Mouse (Mus musculus) megakaryocyte, embryonic 14.5 days (primary cell): ENCODE data around the gene Dck. TPM values are rescaled to one million over a fixed set of nuclear protein-coding genes. Genes with fewer than 3 reads are reported as not detected.

Experiments used
- H3K27me3 ChIP-seq: replicated peaks from 2 replicates; pipeline ENCODE3; 2012; ENCODE audit warnings: inconsistent platforms
- H3K36me3 ChIP-seq: replicated peaks from 2 replicates; pipeline ENCODE3; 2012; ENCODE audit warnings: low read length, inconsistent platforms, mixed read lengths
- H3K4me1 ChIP-seq: 2 replicates; pipeline ENCODE4 v1.6.1; 2012; ENCODE audit warnings: inconsistent platforms
- H3K4me3 ChIP-seq: replicated peaks from 2 replicates; pipeline ENCODE3; 2012; ENCODE audit warnings: moderate library complexity, mild to moderate bottlenecking, inconsistent platforms
- H3K9me3 ChIP-seq: 2 replicates; pipeline ENCODE4 v1.6.1; 2012; ENCODE audit warnings: inconsistent platforms
- FLI1 ChIP-seq: IDR thresholded peaks from 2 replicates; pipeline ENCODE4 v1.6.1; 2012; ENCODE audit warnings: low read length, inconsistent platforms, mixed read lengths
- GATA1 ChIP-seq: IDR thresholded peaks from 3 replicates; pipeline ENCODE4 v1.6.1; 2012; ENCODE audit warnings: mixed read lengths, low read length, inconsistent platforms, borderline replicate concordance
- polyA plus RNA-seq: library from polyadenylated mRNA; stranded (reverse); fragments of >175 nt; gene quantifications from 2 replicates; pipeline ENCODE4 v1.2.3, GENCODE M21; 2012; ENCODE audit warnings: low replicate concordance; ENCODE audit not compliant: insufficient read depth

Gene Dck
- polyA plus RNA-seq, 1 experiment, result 1.5 TPM

DNA sequence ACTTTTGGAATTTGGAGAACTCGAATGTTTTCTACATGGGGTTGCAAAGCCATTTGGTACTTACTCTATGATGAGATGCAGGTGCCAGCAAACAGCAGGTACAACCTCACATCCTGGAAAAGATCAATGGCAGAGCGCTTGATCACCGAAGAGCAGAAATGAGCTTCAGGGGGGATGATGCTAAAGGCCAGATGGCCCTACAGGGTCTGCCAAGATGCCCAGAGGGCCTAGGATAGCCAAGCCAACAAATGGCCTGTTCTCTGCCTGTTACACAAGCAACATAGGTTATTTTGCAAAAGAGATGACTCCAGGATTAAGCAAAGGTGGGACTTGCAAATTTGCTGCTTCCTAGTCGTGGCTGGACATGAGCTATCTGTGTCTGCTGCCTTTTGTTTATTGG is 49.8 kb downstream of the Dck start:
- Histone ChIP-seq H3K27me3 (no peaks in the 10 kb centered on the region), H3K36me3 (no peaks in the 10 kb centered on the region)
- no peak for TF ChIP-seq GATA1
- no peak for TF ChIP-seq FLI1

GRCm38 (mm10) chr5:88821542-88821941 is 56.7 kb downstream of the Dck start:
- TF ChIP-seq FLI1 (no peak), GATA1 (no peak)
- H3K4me1 ChIP-seq, result no peaks in the 10 kb centered on the region
- H3K27me3 ChIP-seq, result no peaks in the 10 kb centered on the region
- no peaks in the 10 kb centered on the region for H3K36me3 ChIP-seq
- no peak overlapping the region for H3K4me3 ChIP-seq
- H3K9me3 ChIP-seq, result no peaks in the 10 kb centered on the region

More for the DNA sequence above, 49.8 kb downstream of the Dck start:
- no peak overlapping the region for H3K4me3 ChIP-seq
- H3K9me3 ChIP-seq, result no peaks in the 10 kb centered on the region
- H3K4me1 ChIP-seq, result no peaks in the 10 kb centered on the region

DNA sequence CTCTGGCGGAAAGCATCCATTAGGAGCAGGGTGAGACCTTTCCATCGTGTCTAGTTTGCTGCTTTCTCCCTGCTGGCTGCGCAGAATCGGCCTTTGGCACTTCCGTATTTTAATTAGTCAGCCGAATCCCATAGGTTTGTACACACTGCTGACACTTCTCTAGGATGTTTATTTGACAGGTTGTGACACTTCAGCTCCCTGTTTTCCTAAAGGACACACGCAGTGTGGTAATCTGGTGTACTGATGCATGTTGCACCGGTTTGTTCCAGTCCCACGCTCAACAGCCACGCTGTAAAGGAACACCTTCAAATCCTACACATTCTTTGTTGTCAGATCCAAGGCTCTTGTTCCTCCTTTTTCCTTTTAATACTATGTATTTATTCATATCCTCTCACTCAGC is 60.0 kb downstream of the Dck start:
- Histone ChIP-seq H3K4me3 (no peak overlapping the region), H3K36me3 (no peaks in the 10 kb centered on the region), H3K9me3 (no peaks in the 10 kb centered on the region), H3K4me1 (no peaks in the 10 kb centered on the region), H3K27me3 (no peaks in the 10 kb centered on the region)
- TF ChIP-seq FLI1, result no peak
- TF ChIP-seq GATA1, result no peak

DNA sequence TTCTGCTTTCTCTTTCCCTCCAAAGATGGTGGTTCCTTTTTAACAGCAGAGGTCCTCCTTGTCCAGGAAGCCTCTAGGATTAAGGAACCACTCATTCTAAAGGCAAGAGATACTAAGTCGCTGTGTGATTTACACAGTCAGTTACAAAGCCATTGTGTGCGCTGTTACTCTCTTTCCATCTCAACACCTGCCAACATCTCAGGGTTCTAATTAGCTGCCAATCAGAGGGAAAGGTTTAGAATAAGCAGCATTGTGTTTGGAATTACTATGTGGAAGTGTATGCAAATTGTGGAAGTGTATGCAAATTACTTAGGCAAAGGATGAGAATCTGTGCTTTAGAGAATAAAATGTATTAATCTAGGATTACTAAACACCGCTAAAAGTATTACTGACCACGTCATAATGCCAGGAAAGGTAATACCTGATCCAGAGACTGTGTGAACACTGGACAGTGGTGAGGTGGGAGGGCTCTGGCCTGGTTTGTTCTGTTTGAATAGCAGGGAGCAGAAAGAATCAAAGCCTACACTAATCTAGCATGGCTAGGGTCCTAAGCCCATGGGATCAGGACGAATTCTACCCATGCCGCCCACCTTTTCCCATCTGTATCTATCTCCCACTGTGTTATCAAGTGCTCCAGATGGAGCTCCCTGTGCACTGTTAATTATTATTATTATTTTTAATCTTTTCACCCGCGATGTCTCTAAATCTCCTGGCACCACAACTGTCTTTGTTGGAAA is 65.2 kb downstream of the Dck start:
- H3K4me3 ChIP-seq, result no peak overlapping the region
- TF ChIP-seq GATA1, result no peak
- TF ChIP-seq FLI1, result no peak

GRCm38 (mm10) chr5:88830880-88831279 is 66.1 kb downstream of the Dck start:
- H3K4me1 ChIP-seq, result no peaks in the 10 kb centered on the region
- no peaks in the 10 kb centered on the region for H3K27me3 ChIP-seq
- TF ChIP-seq FLI1, result no peak
- TF ChIP-seq GATA1, result no peak
- no peaks in the 10 kb centered on the region for H3K9me3 ChIP-seq
- no peak overlapping the region for H3K4me3 ChIP-seq
- no peaks in the 10 kb centered on the region for H3K36me3 ChIP-seq

More for the DNA sequence above, 65.2 kb downstream of the Dck start:
- Histone ChIP-seq H3K4me1 (no peaks in the 10 kb centered on the region), H3K9me3 (no peaks in the 10 kb centered on the region), H3K36me3 (no peaks in the 10 kb centered on the region), H3K27me3 (no peaks in the 10 kb centered on the region)

DNA sequence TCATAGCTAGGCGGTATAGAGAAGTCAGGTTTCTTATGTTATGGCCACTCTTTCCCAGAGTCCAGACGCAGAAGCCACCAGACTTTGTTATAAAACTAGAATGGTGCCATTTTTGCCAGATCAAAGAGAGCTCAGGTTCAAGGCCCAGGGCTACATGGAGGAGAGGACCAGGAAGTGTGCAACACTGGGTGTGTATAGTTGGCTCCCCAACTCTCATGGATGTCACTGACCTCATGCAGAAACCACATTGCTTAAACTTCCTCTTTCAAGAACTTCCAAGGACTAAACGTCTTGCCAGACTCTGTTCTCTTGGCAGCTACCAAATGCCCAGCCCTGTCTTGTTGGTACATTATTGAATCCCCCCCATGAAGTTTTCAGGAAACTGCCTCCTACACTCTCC is 67.1 kb downstream of the Dck start:
- no peaks in the 10 kb centered on the region for H3K9me3 ChIP-seq
- no peak overlapping the region for H3K4me3 ChIP-seq
- no peak for TF ChIP-seq FLI1
- no peak for TF ChIP-seq GATA1
- no peaks in the 10 kb centered on the region for H3K27me3 ChIP-seq
- H3K4me1 ChIP-seq, result no peaks in the 10 kb centered on the region
- H3K36me3 ChIP-seq, result no peaks in the 10 kb centered on the region

Other genes with a start within 250 kb of the Dck start
- gene Jchain, start 237.1 kb upstream of the Dck start, polyA plus RNA-seq, result not detected in 2 replicates
- 6.4 and 54.3 TPM in 2 replicates for gene Utp3, start 210.5 kb upstream of the Dck start, polyA plus RNA-seq
- 3.1 and 3.2 TPM in 2 replicates for gene Rufy3, start 200.0 kb upstream of the Dck start, polyA plus RNA-seq
- gene Grsf1, start 88.8 kb upstream of the Dck start, polyA plus RNA-seq, result 15.9 and 41.9 TPM in 2 replicates
- gene Mob1b, start 44.1 kb upstream of the Dck start, polyA plus RNA-seq, result 20.8 and 22.0 TPM in 2 replicates
- not detected in 2 replicates for gene Slc4a4, start 121.8 kb downstream of the Dck start, polyA plus RNA-seq